Mouse (Mus musculus) heart, embryonic 12.5 days (tissue): ENCODE results near the gene Slc47a1. TPM values are rescaled to one million over a fixed set of nuclear protein-coding genes. Genes with fewer than 3 reads are reported as not detected.
A peak's percentile ranks its signal among the peaks of the same experiment; 100 is the strongest.

ENCODE experiments used
- ATAC-seq: fragments of 200-750 bp; cut with Nextera tagmentation; 2 replicates; pipeline ENCODE4 v1.8.0; 2017; ENCODE audit warnings: moderate TSS enrichment, moderate library complexity; ENCODE audit not compliant: insufficient number of reproducible peaks, low FRiP score
- H3K27ac ChIP-seq: fragments of 300-500 bp; sonication (generic); 2 replicates; pipeline ENCODE4 v1.5.1; 2016; ENCODE audit warnings: mild to moderate bottlenecking, moderate library complexity; ENCODE audit not compliant: poor library complexity, severe bottlenecking
- H3K27me3 ChIP-seq: fragments of 300-500 bp; sonication (generic); replicated peaks from 2 replicates; pipeline ENCODE4 v1.6.1; 2016; ENCODE audit warnings: mild to moderate bottlenecking, moderate library complexity
- H3K36me3 ChIP-seq: fragments of 300-500 bp; sonication (generic); 2 replicates; pipeline ENCODE4 v1.6.1; 2016; ENCODE audit warnings: mild to moderate bottlenecking, moderate library complexity
- H3K4me1 ChIP-seq: fragments of 300-500 bp; sonication (generic); replicated peaks from 2 replicates; pipeline ENCODE4 v1.6.1; 2016; ENCODE audit warnings: mild to moderate bottlenecking
- H3K4me2 ChIP-seq: fragments of 300-500 bp; sonication (generic); 2 replicates; pipeline ENCODE4 v1.6.1; 2016; ENCODE audit warnings: mild to moderate bottlenecking, moderate library complexity
- H3K4me3 ChIP-seq: fragments of 300-500 bp; sonication (generic); 2 replicates; pipeline ENCODE4 v1.5.1; 2016; ENCODE audit warnings: mild to moderate bottlenecking
- H3K9ac ChIP-seq: fragments of 300-500 bp; sonication (generic); 2 replicates; pipeline ENCODE4 v1.6.1; 2016; ENCODE audit warnings: mild to moderate bottlenecking, moderate library complexity
- H3K9me3 ChIP-seq: fragments of 300-500 bp; sonication (generic); replicated peaks from 2 replicates; pipeline ENCODE4 v1.6.1; 2016; ENCODE audit warnings: mild to moderate bottlenecking, moderate library complexity
- WGBS: fragments of 180-500 bp; shearing (Covaris S2); methylation state at CpG from one replicate; pipeline ENCODE4 v1.1.7; 2016; 5-methylcytosine and 5-hydroxymethylcytosine counted together
- polyA plus RNA-seq: library from polyadenylated mRNA; unstranded; fragments of >200 nt; fragmentation: Nextera tagmentation; extraction: Ambion mirVana; gene quantifications from 2 replicates; pipeline ENCODE4 v1.2.1, GENCODE M21; 2016

The Slc47a1 gene
- polyA plus RNA-seq, 1 experiment from 2014 or later, result 26.1 TPM

DNA sequence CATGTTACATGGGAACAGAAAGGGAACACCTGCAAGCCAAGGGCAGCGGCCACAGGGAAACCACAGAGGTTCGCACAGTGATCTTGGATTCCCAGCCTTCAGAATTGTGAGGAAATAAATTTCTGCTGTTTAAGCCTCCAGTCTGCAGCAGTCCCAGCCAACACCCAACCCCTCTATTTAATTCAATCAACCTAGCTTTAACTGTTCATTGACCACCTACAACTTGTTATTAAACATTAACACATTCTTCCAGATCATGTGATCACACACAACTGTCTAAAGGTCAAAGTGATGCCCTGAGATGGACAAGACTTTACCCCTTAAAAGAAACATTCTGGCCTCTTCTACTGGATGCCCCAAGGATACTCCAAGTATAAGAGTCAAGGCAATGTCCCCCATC is 9.5 kb downstream of the Slc47a1 start:
- WGBS, result 85% methylated on average over 2 of the region's 2 CpGs
- no peak overlapping the region for H3K27ac ChIP-seq
- no peak for ATAC-seq

GRCm38 (mm10) chr11:61366517-61367273 is 11.4 kb downstream of the Slc47a1 start:
- peak; percentile 80 for ATAC-seq
- no peaks in the 10 kb centered on the region for H3K9me3 ChIP-seq
- 0 out of 2 replicates have a peak, but pooled peaks cover 5% of the 10 kb centered on the region for H3K27me3 ChIP-seq
- peak overlapping the region; percentile 10; the same call in 1 of the 2 replicates for H3K4me3 ChIP-seq
- H3K27ac ChIP-seq, result peak overlapping the region; percentile 99
- peak overlapping the region; percentile 57 for H3K9ac ChIP-seq
- H3K36me3 ChIP-seq, result no peaks in the 10 kb centered on the region
- H3K4me2 ChIP-seq, result peak overlapping the region; percentile 61
- peaks cover 48% of the 10 kb centered on the region for H3K4me1 ChIP-seq
- 18% methylated on average over 9 of the region's 9 CpGs for WGBS

More for the DNA sequence above, 9.5 kb downstream of the Slc47a1 start:
- H3K4me1 ChIP-seq, result peaks cover 41% of the 10 kb centered on the region
- H3K9me3 ChIP-seq, result no peaks in the 10 kb centered on the region
- H3K36me3 ChIP-seq, result no peaks in the 10 kb centered on the region
- H3K27me3 ChIP-seq, result peaks cover 11% of the 10 kb centered on the region
- H3K9ac ChIP-seq, result no peak overlapping the region
- no peak overlapping the region for H3K4me3 ChIP-seq
- no peak overlapping the region for H3K4me2 ChIP-seq

GRCm38 (mm10) chr11:61365938-61366337 is 12.2 kb downstream of the Slc47a1 start:
- peak overlapping the region; percentile 57 for H3K9ac ChIP-seq
- H3K27me3 ChIP-seq, result 0 out of 2 replicates have a peak, but pooled peaks cover 3% of the 10 kb centered on the region
- 34% methylated on average over 3 of the region's 3 CpGs for WGBS
- no peaks in the 10 kb centered on the region for H3K9me3 ChIP-seq
- ATAC-seq, result no peak
- peak overlapping the region; percentile 99 for H3K27ac ChIP-seq
- peaks cover 52% of the 10 kb centered on the region for H3K4me1 ChIP-seq
- peak overlapping the region; percentile 61 for H3K4me2 ChIP-seq
- H3K4me3 ChIP-seq, result peak overlapping the region; percentile 10; the same call in 1 of the 2 replicates
- no peaks in the 10 kb centered on the region for H3K36me3 ChIP-seq

DNA sequence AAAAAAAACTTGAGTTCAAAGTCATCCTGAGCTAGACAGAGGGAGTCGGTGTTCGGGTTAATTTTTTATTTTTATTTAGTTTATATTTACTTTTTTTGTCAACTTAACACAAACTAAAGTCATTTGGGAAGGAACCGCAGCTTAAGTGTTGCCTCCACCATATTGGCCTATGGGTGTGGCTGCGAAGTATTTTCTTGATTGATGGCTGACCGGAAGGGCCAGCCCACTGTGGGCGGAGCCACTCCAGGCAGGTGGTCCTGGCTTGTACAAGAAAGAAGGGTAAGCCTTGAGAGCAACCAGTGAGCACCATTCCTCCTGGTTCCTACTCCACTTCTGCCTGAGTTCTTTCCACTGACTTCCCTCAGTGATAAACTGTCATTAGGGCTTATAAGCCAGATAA is 14.0 kb downstream of the Slc47a1 start:
- H3K4me2 ChIP-seq, result no peak overlapping the region
- no peaks in the 10 kb centered on the region for H3K9me3 ChIP-seq
- 90% methylated on average over 6 of the region's 6 CpGs for WGBS
- no peaks in the 10 kb centered on the region for H3K27me3 ChIP-seq
- H3K36me3 ChIP-seq, result 0 out of 2 replicates have a peak, but pooled peaks cover 3% of the 10 kb centered on the region
- H3K9ac ChIP-seq, result no peak overlapping the region
- no peak overlapping the region for H3K4me3 ChIP-seq
- no peak for ATAC-seq
- peaks cover 48% of the 10 kb centered on the region for H3K4me1 ChIP-seq
- no peak overlapping the region for H3K27ac ChIP-seq

- Histone ChIP-seq H3K4me1 (peaks cover 33% of the 10 kb centered on the region), H3K36me3 (peaks cover 12% of the 10 kb centered on the region; the same call in 1 of the 2 replicates), H3K27ac (peak overlapping the region; percentile 35; the same call in 1 of the 2 replicates), H3K4me2 (no peak overlapping the region), H3K9me3 (no peaks in the 10 kb centered on the region), H3K9ac (no peak overlapping the region), H3K4me3 (no peak overlapping the region), H3K27me3 (no peaks in the 10 kb centered on the region)
- 56% methylated on average over 11 of the region's 11 CpGs for WGBS
- no peak for ATAC-seq
These were observed 16.5 kb downstream of the Slc47a1 start for GRCm38 (mm10) chr11:61361515-61362190.

DNA sequence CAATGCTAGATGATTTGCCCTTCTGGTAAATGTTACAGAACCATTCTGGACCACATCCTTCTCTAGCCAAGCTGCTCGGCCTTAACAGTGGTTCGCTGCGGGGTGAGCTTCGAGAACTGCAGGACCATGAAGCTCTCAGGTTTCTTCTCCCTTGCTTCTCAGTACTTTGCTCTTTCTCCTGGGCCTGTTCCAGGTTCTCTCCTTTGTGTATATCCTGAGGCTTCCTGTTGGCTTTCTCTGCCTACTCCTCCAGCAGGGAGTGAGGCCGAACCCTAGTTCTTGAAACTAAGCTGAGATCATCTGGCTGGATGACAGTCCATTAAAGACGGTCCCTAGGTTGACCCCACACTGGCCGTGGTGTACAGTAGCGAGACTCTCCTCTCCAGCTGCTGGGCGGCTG is 21.5 kb downstream of the Slc47a1 start:
- ATAC-seq, result no peak
- Histone ChIP-seq H3K4me2 (no peak overlapping the region), H3K4me3 (no peak overlapping the region), H3K4me1 (peaks cover 3% of the 10 kb centered on the region), H3K9ac (no peak overlapping the region), H3K36me3 (peaks cover 12% of the 10 kb centered on the region; the same call in 1 of the 2 replicates), H3K9me3 (no peaks in the 10 kb centered on the region), H3K27ac (no peak overlapping the region), H3K27me3 (no peaks in the 10 kb centered on the region)
- 84% methylated on average over 9 of the region's 9 CpGs for WGBS

DNA sequence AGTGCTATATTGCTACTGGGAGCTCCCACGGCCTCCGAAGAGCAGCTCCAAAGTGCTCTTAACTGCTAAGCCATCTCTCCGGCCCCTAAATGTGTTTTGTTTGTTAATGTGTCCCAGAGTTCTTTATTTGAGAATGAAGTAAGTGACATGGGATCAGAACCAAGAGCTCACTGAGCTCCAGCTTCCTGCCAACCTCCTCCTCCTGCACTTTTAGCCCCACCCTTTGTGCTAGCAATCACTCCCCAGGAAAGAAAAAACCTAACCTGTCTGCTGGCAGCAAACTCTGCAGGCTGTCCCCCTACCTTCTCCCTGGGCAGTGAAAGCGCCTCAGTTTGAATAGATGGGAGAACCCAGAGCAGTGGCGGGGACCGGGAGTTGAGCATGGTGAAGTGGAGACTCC is 22.0 kb downstream of the Slc47a1 start:
- Histone ChIP-seq H3K4me3 (no peak overlapping the region), H3K4me1 (no peaks in the 10 kb centered on the region; the same call in 1 of the 2 replicates), H3K27ac (no peak overlapping the region), H3K36me3 (peaks cover 12% of the 10 kb centered on the region; the same call in 1 of the 2 replicates), H3K27me3 (no peaks in the 10 kb centered on the region), H3K9ac (no peak overlapping the region), H3K9me3 (no peaks in the 10 kb centered on the region), H3K4me2 (no peak overlapping the region)
- WGBS, result 73% methylated on average over 6 of the region's 6 CpGs
- ATAC-seq, result no peak

DNA sequence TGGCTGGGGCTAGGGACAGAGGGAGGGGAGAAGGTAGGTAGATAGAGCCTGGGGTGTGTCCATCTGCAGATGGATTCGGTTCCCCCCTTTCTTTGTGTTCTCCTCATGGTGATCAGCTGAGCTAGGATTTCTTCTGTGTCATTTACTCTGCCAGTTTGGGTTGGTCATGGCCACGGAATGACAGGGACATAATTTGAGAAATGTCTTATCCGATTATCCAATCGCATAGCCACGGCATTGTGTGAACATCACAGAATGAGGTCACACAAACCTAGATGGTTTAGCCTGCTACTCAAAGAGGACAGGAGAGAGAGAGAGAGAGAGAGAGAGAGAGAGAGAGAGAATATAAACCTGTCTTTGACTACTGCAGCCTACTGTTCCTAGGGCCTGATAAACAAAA is 22.8 kb downstream of the Slc47a1 start:
- ATAC-seq, result no peak
- Histone ChIP-seq H3K27ac (no peak overlapping the region), H3K9me3 (no peaks in the 10 kb centered on the region), H3K9ac (no peak overlapping the region), H3K36me3 (peaks cover 12% of the 10 kb centered on the region; the same call in 1 of the 2 replicates), H3K4me2 (no peak overlapping the region), H3K4me3 (no peak overlapping the region), H3K4me1 (no peaks in the 10 kb centered on the region; the same call in 1 of the 2 replicates), H3K27me3 (no peaks in the 10 kb centered on the region)
- WGBS, result 86% methylated on average over 5 of the region's 5 CpGs

- Histone ChIP-seq H3K27me3 (no peaks in the 10 kb centered on the region), H3K27ac (no peak overlapping the region), H3K4me3 (no peak overlapping the region), H3K36me3 (peaks cover 11% of the 10 kb centered on the region; the same call in 1 of the 2 replicates), H3K4me2 (no peak overlapping the region), H3K4me1 (no peaks in the 10 kb centered on the region; the same call in 1 of the 2 replicates), H3K9ac (no peak overlapping the region), H3K9me3 (no peaks in the 10 kb centered on the region)
- WGBS, result 85% methylated on average over 6 of the region's 6 CpGs
- no peak for ATAC-seq
These were observed 23.8 kb downstream of the Slc47a1 start for GRCm38 (mm10) chr11:61354346-61354745.

DNA sequence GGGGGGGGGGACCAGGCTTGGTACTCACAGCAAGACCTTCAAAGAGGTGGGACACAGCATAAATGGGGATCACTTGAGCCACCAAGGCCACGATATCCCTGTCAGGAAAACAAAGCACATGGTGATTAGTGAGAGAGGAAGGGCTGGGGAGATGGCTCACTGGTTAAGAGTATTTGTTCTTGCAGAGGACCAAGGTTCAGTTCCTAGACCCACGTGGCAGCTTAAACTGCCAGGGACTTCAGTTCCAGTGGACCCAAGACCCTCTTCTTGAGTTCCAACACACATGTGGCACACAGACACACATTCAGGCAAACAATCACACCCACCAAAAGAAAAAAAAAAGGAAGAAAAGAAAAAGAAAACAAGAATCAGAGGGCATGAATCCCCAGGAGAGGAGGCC is 25.1 kb downstream of the Slc47a1 start:
- peaks cover 4% of the 10 kb centered on the region; the same call in 1 of the 2 replicates for H3K36me3 ChIP-seq
- no peak overlapping the region for H3K27ac ChIP-seq
- H3K27me3 ChIP-seq, result peaks cover 9% of the 10 kb centered on the region
- H3K9ac ChIP-seq, result no peak overlapping the region
- ATAC-seq, result no peak
- H3K4me2 ChIP-seq, result no peak overlapping the region
- no peak overlapping the region for H3K4me3 ChIP-seq
- no peaks in the 10 kb centered on the region; the same call in 1 of the 2 replicates for H3K4me1 ChIP-seq
- no peaks in the 10 kb centered on the region for H3K9me3 ChIP-seq
- 66% methylated on average over 2 of the region's 2 CpGs for WGBS

DNA sequence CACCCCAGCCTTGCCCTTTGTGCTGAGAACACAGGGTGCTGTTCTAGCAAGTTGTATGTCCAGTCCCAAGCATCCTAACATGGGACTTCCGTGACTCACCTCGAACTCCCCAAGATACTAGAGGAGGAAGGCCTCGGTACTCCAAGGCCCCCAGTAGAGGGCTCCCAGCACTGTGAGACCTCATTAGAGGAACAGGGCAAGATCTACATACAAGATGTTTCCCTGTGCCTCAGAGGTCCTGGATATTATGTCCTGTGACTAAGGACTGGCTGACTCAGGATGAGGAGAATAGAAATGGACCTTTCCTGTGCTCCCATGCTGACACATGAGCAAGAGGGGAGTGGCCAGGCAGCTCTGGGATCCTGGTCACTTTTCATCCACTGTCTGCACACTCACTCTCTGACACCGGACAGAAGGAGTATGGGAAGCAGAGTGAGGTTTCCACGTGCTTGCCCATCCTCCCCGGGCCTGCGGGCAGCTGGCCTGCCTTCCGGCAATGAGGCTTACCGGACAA is 25.9 kb downstream of the Slc47a1 start:
- H3K4me3 ChIP-seq, result no peak overlapping the region
- H3K9me3 ChIP-seq, result no peaks in the 10 kb centered on the region
- WGBS, result 54% methylated on average over 9 of the region's 9 CpGs
- H3K27ac ChIP-seq, result no peak overlapping the region
- peaks cover 9% of the 10 kb centered on the region for H3K27me3 ChIP-seq
- no peaks in the 10 kb centered on the region for H3K36me3 ChIP-seq
- H3K9ac ChIP-seq, result no peak overlapping the region
- ATAC-seq, result no peak
- H3K4me2 ChIP-seq, result no peak overlapping the region
- no peaks in the 10 kb centered on the region; the same call in 1 of the 2 replicates for H3K4me1 ChIP-seq
